Mouse (Mus musculus): ENCODE measurements around the gene Rhcg.

DNA sequence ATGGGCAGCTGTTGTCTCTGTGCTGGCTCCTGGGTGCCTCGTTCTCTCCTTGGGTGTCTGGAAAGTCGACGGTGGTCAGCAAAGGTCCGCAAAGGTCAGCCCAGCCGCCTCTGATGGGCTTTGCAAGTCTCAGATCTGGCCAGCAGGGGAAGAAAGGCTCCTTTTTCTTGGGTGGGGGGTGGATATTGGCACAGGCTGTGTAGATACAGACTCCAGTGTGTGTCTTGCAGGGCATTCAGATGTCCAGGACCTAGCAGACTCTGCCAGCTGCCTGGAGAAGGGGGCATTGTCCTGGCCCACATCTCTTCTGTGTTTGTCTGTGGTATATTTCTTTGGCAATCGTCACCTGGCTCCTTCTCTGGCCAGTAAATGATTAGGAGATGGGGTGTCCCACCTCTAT, 49.2 kb downstream of the Rhcg start:
- TF ChIP-seq CTCF (IDR thresholded peaks at IDR 0.05; ENCODE audit: insufficient read depth, low read depth, low read length) (no peak), POLR2A (IDR thresholded peaks at IDR 0.05; ENCODE audit: insufficient read depth, low read depth, low read length) (no peak)
